Mouse (Mus musculus): ENCODE results near the gene Dpf2. TPM values are rescaled to one million over a fixed set of nuclear protein-coding genes. Genes with fewer than 3 reads are reported as not detected.

Gene Dpf2
- polyA plus RNA-seq, 1 experiment from 2014 or later, result 188 TPM

GRCm38 (mm10) chr19:5927026-5927425 lies 14.2 kb upstream of the Dpf2 start:
- no peaks in the 10 kb centered on the region for H3K9me3 ChIP-seq (ENCODE audit: low read length)
- H3K4me3 ChIP-seq (ENCODE audit: low read length), result no peak overlapping the region
- H3K4me2 ChIP-seq (replicated peaks; ENCODE audit: low read depth, low read length), result no peak overlapping the region
- peak overlapping the region; percentile 57; the same call in 1 of the 2 replicates for H3K27ac ChIP-seq (ENCODE audit: low read length)
- H3K27me3 ChIP-seq (ENCODE audit: insufficient read depth, low read length), result no peaks in the 10 kb centered on the region
- ATAC-seq (ENCODE audit: low FRiP score, low TSS enrichment), result no peak
- no peak overlapping the region for H3K9ac ChIP-seq (replicated peaks; ENCODE audit: low read length)
- H3K4me1 ChIP-seq (ENCODE audit: insufficient read depth, low read length), result peaks cover 69% of the 10 kb centered on the region
- 61% methylated on average over 11 of the region's 11 CpGs for WGBS
- H3K36me3 ChIP-seq (ENCODE audit: insufficient read depth, low read length), result no peaks in the 10 kb centered on the region

GRCm38 (mm10) chr19:5925311-5925855 lies 12.6 kb upstream of the Dpf2 start:
- Histone ChIP-seq H3K9me3 (ENCODE audit: low read length) (no peaks in the 10 kb centered on the region), H3K4me3 (ENCODE audit: low read length) (peak overlapping the region; percentile 75), H3K36me3 (ENCODE audit: insufficient read depth, low read length) (no peaks in the 10 kb centered on the region), H3K4me1 (ENCODE audit: insufficient read depth, low read length) (peaks cover 68% of the 10 kb centered on the region), H3K9ac (replicated peaks; ENCODE audit: low read length) (peak overlapping the region; percentile 84), H3K27ac (ENCODE audit: low read length) (peak overlapping the region; percentile 86), H3K4me2 (replicated peaks; ENCODE audit: low read depth, low read length) (peak overlapping the region; percentile 91), H3K27me3 (ENCODE audit: insufficient read depth, low read length) (no peaks in the 10 kb centered on the region)
- ATAC-seq (ENCODE audit: low FRiP score, low TSS enrichment), result no peak
- WGBS, result 32% methylated on average over 11 of the region's 11 CpGs

GRCm38 (mm10) chr19:5924713-5925093 lies 11.9 kb upstream of the Dpf2 start, which contains the start of gene Cdc42ep2:
Gene Cdc42ep2 (minus strand): TSS chr19:5924816.
- Histone ChIP-seq H3K27ac (ENCODE audit: low read length) (peak within 1 kb of the TSS; percentile 86), H3K27me3 (ENCODE audit: insufficient read depth, low read length) (no peaks in the 10 kb centered on the region), H3K9ac (replicated peaks; ENCODE audit: low read length) (peak within 1 kb of the TSS; percentile 84), H3K4me2 (replicated peaks; ENCODE audit: low read depth, low read length) (peak within 1 kb of the TSS; percentile 91), H3K4me3 (ENCODE audit: low read length) (peak within 1 kb of the TSS; percentile 75), H3K4me1 (ENCODE audit: insufficient read depth, low read length) (peaks cover 62% of the 10 kb centered on the region), H3K9me3 (ENCODE audit: low read length) (no peaks in the 10 kb centered on the region), H3K36me3 (ENCODE audit: insufficient read depth, low read length) (no peaks in the 10 kb centered on the region)
- under 1% methylated on average over 18 of the region's 18 CpGs for WGBS
- peak; percentile 94 for ATAC-seq (ENCODE audit: low FRiP score, low TSS enrichment)

DNA sequence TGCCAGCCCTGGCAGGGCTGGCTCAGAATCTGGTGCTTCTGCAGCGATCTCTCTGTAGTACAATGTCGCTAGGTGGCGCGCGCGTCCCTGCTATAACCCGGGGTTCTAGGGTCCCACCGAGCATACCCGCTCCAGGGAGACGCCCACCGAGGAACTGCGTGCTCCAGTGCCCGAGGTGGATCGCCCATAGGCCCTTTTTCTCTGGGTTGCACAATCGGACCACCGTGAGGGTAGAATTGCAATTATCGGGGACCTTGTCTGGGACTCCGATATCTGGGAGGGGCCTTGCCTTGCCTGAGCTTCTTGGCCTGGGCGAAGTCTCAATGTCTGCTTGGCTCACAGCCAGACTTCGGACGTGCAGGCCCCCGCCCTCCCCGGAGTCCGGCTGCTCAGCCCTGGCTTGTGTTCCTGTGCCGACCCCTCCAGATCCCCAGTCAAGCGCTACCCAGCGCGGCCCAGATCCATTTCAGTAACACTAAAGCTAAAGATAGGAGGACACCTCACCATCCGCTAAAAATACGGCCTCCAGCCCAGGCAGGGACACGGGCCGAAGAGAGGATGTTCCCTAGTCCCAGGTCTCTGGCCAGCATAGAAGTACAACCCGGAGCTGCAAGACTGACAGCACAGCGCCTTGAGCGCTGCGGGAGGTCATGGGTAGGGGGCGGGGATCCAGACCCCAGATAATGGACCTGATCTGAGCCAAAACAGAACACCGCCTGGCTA lies 11.3 kb upstream of the Dpf2 start:
- peak overlapping the region; percentile 84 for H3K9ac ChIP-seq (replicated peaks; ENCODE audit: low read length)
- peak overlapping the region; percentile 75 for H3K4me3 ChIP-seq (ENCODE audit: low read length)
- H3K36me3 ChIP-seq (ENCODE audit: insufficient read depth, low read length), result no peaks in the 10 kb centered on the region
- peaks cover 56% of the 10 kb centered on the region for H3K4me1 ChIP-seq (ENCODE audit: insufficient read depth, low read length)
- WGBS, result 0% methylated on average over 38 of the region's 38 CpGs
- no peaks in the 10 kb centered on the region for H3K27me3 ChIP-seq (ENCODE audit: insufficient read depth, low read length)
- peak; percentile 79 for ATAC-seq (ENCODE audit: low FRiP score, low TSS enrichment)
- H3K27ac ChIP-seq (ENCODE audit: low read length), result peak overlapping the region; percentile 86
- H3K4me2 ChIP-seq (replicated peaks; ENCODE audit: low read depth, low read length), result peak overlapping the region; percentile 91
- H3K9me3 ChIP-seq (ENCODE audit: low read length), result no peaks in the 10 kb centered on the region

DNA sequence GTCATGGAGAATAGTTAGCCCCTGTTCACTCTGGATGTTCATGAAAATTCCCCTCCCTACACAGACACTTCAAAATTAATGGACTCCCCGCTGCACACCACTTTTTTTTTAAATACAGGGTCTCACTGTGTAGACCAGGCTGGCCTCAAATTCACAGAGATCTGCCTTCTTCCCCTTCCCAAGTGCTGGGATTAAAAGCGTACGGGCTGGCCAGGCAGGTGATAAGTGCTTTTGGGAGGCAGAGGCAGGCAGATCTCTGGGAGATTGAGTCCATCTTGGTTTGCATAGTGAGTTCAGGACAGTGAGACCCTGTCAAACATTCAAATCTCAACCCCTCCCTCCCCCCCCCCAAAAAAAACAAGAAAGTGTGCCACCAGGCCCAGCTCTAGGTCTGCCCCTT lies 10.2 kb upstream of the Dpf2 start:
- Histone ChIP-seq H3K27me3 (ENCODE audit: insufficient read depth, low read length) (no peaks in the 10 kb centered on the region), H3K9ac (replicated peaks; ENCODE audit: low read length) (peak overlapping the region; percentile 84), H3K9me3 (ENCODE audit: low read length) (no peaks in the 10 kb centered on the region), H3K27ac (ENCODE audit: low read length) (0 out of 2 replicates have a peak overlapping the region, but pooled peaks have one; percentile 8), H3K4me3 (ENCODE audit: low read length) (peak overlapping the region; percentile 25; the same call in 1 of the 2 replicates), H3K36me3 (ENCODE audit: insufficient read depth, low read length) (peaks cover 4% of the 10 kb centered on the region; the same call in 1 of the 2 replicates), H3K4me2 (replicated peaks; ENCODE audit: low read depth, low read length) (peak overlapping the region; percentile 91), H3K4me1 (ENCODE audit: insufficient read depth, low read length) (peaks cover 44% of the 10 kb centered on the region)
- no peak for ATAC-seq (ENCODE audit: low FRiP score, low TSS enrichment)
- WGBS, result 93% methylated on average over 3 of the region's 3 CpGs

DNA sequence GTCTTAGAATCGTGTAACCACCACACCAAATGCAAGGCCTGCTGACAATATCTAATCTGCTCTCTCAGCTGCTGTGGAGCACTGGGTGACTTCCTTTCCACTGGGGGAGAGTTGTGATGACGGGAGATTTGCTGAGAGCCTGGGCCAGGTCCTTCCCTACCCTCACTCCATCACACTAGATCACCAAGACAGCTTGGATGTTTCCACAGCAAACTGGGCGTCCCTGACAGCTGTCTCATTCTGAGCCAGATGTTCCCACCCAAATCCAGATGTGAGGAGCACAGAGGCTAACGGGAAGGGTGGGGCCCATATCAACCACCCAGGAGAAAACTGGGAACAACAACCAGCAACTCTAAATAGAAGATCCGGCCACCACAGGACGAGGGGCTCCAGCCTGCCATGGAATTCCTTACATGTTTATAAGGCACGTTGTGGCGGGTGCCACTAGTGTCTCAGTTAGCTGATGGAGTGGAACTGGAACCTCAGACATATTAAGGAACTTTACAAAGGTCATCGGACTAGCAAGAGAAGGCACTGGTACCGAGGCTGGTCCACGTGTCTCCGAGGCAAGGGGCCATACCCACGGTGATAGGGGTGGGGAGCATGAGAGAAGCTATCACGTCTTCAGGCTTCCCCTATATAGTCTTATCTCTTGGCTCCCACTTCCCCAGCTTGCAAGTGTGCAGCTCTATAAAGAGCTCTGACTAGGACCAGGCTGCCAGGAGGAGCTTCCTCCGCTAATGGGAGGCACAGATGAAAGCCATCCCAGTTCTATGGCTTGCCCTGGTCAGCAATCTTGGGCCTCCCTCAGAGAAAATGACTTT lies 9.5 kb upstream of the Dpf2 start:
- no peak for ATAC-seq (ENCODE audit: low FRiP score, low TSS enrichment)
- peak overlapping the region; percentile 25; the same call in 1 of the 2 replicates for H3K27ac ChIP-seq (ENCODE audit: low read length)
- no peaks in the 10 kb centered on the region for H3K9me3 ChIP-seq (ENCODE audit: low read length)
- H3K27me3 ChIP-seq (ENCODE audit: insufficient read depth, low read length), result no peaks in the 10 kb centered on the region
- H3K4me2 ChIP-seq (replicated peaks; ENCODE audit: low read depth, low read length), result peak overlapping the region; percentile 91
- peak overlapping the region; percentile 25 for H3K4me3 ChIP-seq (ENCODE audit: low read length)
- peaks cover 11% of the 10 kb centered on the region for H3K36me3 ChIP-seq (ENCODE audit: insufficient read depth, low read length)
- WGBS, result 67% methylated on average over 15 of the region's 15 CpGs
- peaks cover 39% of the 10 kb centered on the region for H3K4me1 ChIP-seq (ENCODE audit: insufficient read depth, low read length)
- peak overlapping the region; percentile 84 for H3K9ac ChIP-seq (replicated peaks; ENCODE audit: low read length)

DNA sequence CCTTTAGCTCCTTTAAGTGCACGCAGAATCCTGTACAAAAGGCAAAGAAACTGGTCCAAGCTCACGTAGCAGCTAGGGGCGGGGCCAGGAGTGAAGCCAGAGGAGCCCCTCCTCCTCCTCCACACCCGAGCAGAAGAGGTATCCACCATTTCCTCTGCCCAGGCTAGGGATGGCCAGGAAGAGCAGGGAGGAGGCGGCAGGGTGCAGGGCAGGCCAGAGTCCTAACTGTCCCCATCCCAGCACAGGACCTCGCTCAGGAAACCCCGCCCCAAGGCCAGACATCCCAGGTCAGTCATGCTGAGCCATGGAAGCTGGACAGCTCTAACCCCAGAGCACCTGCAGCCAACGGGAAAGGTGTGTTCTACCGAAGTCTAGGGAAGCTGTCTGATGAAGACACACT lies 8.9 kb upstream of the Dpf2 start:
- Histone ChIP-seq H3K4me3 (ENCODE audit: low read length) (peak overlapping the region; percentile 25), H3K4me1 (ENCODE audit: insufficient read depth, low read length) (peaks cover 34% of the 10 kb centered on the region), H3K27ac (ENCODE audit: low read length) (peak overlapping the region; percentile 25; the same call in 1 of the 2 replicates), H3K36me3 (ENCODE audit: insufficient read depth, low read length) (peaks cover 16% of the 10 kb centered on the region), H3K27me3 (ENCODE audit: insufficient read depth, low read length) (no peaks in the 10 kb centered on the region), H3K9ac (replicated peaks; ENCODE audit: low read length) (peak overlapping the region; percentile 51), H3K9me3 (ENCODE audit: low read length) (no peaks in the 10 kb centered on the region), H3K4me2 (replicated peaks; ENCODE audit: low read depth, low read length) (peak overlapping the region; percentile 91)
- WGBS, result 16% methylated on average over 9 of the region's 9 CpGs
- ATAC-seq (ENCODE audit: low FRiP score, low TSS enrichment), result peak; percentile 21; the same call in 1 of the 2 replicates

GRCm38 (mm10) chr19:5912103-5913006 lies 455 bp downstream of the Dpf2 start:
- Histone ChIP-seq H3K4me1 (ENCODE audit: insufficient read depth, low read length) (peaks cover 28% of the 10 kb centered on the region), H3K27me3 (ENCODE audit: insufficient read depth, low read length) (no peaks in the 10 kb centered on the region), H3K9ac (replicated peaks; ENCODE audit: low read length) (peak overlapping the region; percentile 83), H3K36me3 (ENCODE audit: insufficient read depth, low read length) (peaks cover 7% of the 10 kb centered on the region), H3K27ac (ENCODE audit: low read length) (peak overlapping the region; percentile 83), H3K4me2 (replicated peaks; ENCODE audit: low read depth, low read length) (peak overlapping the region; percentile 89), H3K9me3 (ENCODE audit: low read length) (no peaks in the 10 kb centered on the region), H3K4me3 (ENCODE audit: low read length) (peak overlapping the region; percentile 63)
- WGBS, result 0% methylated on average over 58 of the region's 59 CpGs
- peak; percentile 97 for ATAC-seq (ENCODE audit: low FRiP score, low TSS enrichment)

Measured in kidney, embryonic 16.5 days (tissue).